Comparison of ENCODE assay signal across 9 mouse cellular contexts in genomic region chr3:88640676-88641075, GRCm38 (mm10). TPM values are rescaled to one million over a fixed set of nuclear protein-coding genes. Genes with fewer than 3 reads are reported as not detected.
DNase-seq lines count a peak whose midpoint lies in the region; ATAC-seq and TF ChIP-seq lines count a peak whose summit lies in the region.
"Had no signal": no experiment of that assay in that cellular context is flagged by ENCODE, and none has a peak within 500 bp of the region (broad histone marks: within the 10 kb centered on the region; RNA-seq: fewer than 3 reads in every experiment).

No protein-coding gene starts in this region.

- peaks cover 71% of the 10 kb centered on the region for H3K36me3 ChIP-seq in liver, embryonic 11.5 days (ENCODE audit: control insufficient read depth, insufficient read depth, low read length)
- peaks cover 80% of the 10 kb centered on the region for H3K36me3 ChIP-seq in forebrain, postnatal 0 days (ENCODE audit: insufficient read depth)
- H3K36me3 ChIP-seq in liver, embryonic 14.5 days (replicated peaks; ENCODE audit: control insufficient read depth, insufficient read depth, low read depth): peaks cover 9% of the 10 kb centered on the region; the same call in 1 of the 2 replicates

- no peak for ATAC-seq in liver, embryonic 11.5 days (replicated peaks; ENCODE audit: low FRiP score)
- ATAC-seq in forebrain, postnatal 0 days: peak; percentile 84
- ATAC-seq in liver, embryonic 14.5 days (ENCODE audit: insufficient read depth): no peak
- ATAC-seq in neutrophil, adult 5-6 weeks (ENCODE audit: extremely low read depth, insufficient number of reproducible peaks, low FRiP score, poor library complexity, severe bottlenecking): peak; percentile 82

- no peaks in the 10 kb centered on the region for H3K4me1 ChIP-seq in liver, embryonic 11.5 days (replicated peaks; ENCODE audit: control insufficient read depth, insufficient read depth, low read length)
- no peaks in the 10 kb centered on the region for H3K4me1 ChIP-seq in forebrain, postnatal 0 days (ENCODE audit: insufficient read depth)
- no peaks in the 10 kb centered on the region for H3K4me1 ChIP-seq in liver, embryonic 14.5 days (replicated peaks; ENCODE audit: control insufficient read depth in 2 of 2, insufficient read depth in 2 of 2, low read length in 1 of 2)
- H3K4me1 ChIP-seq: lung, embryonic 15.5 days had no signal

- H3K27me3 ChIP-seq in liver, embryonic 11.5 days (replicated peaks; ENCODE audit: control insufficient read depth, insufficient read depth, low read length): no peaks in the 10 kb centered on the region
- no peaks in the 10 kb centered on the region for H3K27me3 ChIP-seq in forebrain, postnatal 0 days (ENCODE audit: insufficient read depth, low read length)
- no peaks in the 10 kb centered on the region for H3K27me3 ChIP-seq in liver, embryonic 14.5 days (ENCODE audit: control insufficient read depth, insufficient read depth, low read length)
- H3K27me3 ChIP-seq: lung, embryonic 15.5 days had no signal

- TF ChIP-seq CTCF in forebrain, postnatal 0 days (IDR thresholded peaks at IDR 0.05; ENCODE audit: low read depth): peak; percentile 80
- TF ChIP-seq CTCF in liver, embryonic 14.5 days (IDR thresholded peaks at IDR 0.05; ENCODE audit: low read depth): peak; percentile 73

- DNase-seq in liver: peak; percentile 66
- no peak for DNase-seq in liver, embryonic 11.5 days (ENCODE audit: low spot score)
- peak; percentile 83 for DNase-seq in MN1 (ENCODE audit: low spot score)
- peak; percentile 66 for DNase-seq in cerebellum, adult 9-11 months
- peak; percentile 79 for DNase-seq in forebrain, postnatal 0 days
- DNase-seq in liver, embryonic 14.5 days (ENCODE audit: low read depth in 3 of 3, low spot score in 3 of 3): no peak
- DNase-seq in ovary, adult 18-20 months (ENCODE audit: low spot score): no peak

- H3K9ac ChIP-seq in liver, embryonic 11.5 days (ENCODE audit: low read depth, low read length): no peak overlapping the region
- no peak overlapping the region for H3K9ac ChIP-seq in forebrain, postnatal 0 days
- no peak overlapping the region for H3K9ac ChIP-seq in liver, embryonic 14.5 days (replicated peaks)
- H3K9ac ChIP-seq: lung, embryonic 15.5 days had no signal

- no peak for TF ChIP-seq EP300 in liver, embryonic 14.5 days (IDR thresholded peaks at IDR 0.05; ENCODE audit: low read depth)

- H3K27ac ChIP-seq in liver, embryonic 11.5 days (ENCODE audit: low read depth, low read length): no peak overlapping the region
- no peak overlapping the region for H3K27ac ChIP-seq in forebrain, postnatal 0 days (ENCODE audit: low read depth, low read length)
- no peak overlapping the region for H3K27ac ChIP-seq in liver, embryonic 14.5 days
- H3K27ac ChIP-seq: lung, embryonic 15.5 days had no signal

- H3K9me3 ChIP-seq in liver, embryonic 11.5 days (ENCODE audit: control insufficient read depth, low read length): no peaks in the 10 kb centered on the region
- no peaks in the 10 kb centered on the region for H3K9me3 ChIP-seq in forebrain, postnatal 0 days (ENCODE audit: low read length)
- H3K9me3 ChIP-seq in liver, embryonic 14.5 days (ENCODE audit: control insufficient read depth, low read length): no peaks in the 10 kb centered on the region
- H3K9me3 ChIP-seq: lung, embryonic 15.5 days had no signal

- no peak overlapping the region for H3K4me2 ChIP-seq in liver, embryonic 11.5 days
- H3K4me2 ChIP-seq in forebrain, postnatal 0 days (ENCODE audit: low read depth): no peak overlapping the region
- H3K4me2 ChIP-seq in liver, embryonic 14.5 days (ENCODE audit: low read depth): no peak overlapping the region
- H3K4me2 ChIP-seq: lung, embryonic 15.5 days had no signal

- 71% methylated on average over 1 of the region's 1 CpGs for WGBS in liver, embryonic 11.5 days
- 82% methylated on average over 1 of the region's 1 CpGs for WGBS in forebrain, postnatal 0 days
- 56% methylated on average over 1 of the region's 1 CpGs for WGBS in liver, embryonic 14.5 days (ENCODE audit: insufficient replicate concordance)

- no peak overlapping the region for H3K4me3 ChIP-seq in liver, embryonic 11.5 days (ENCODE audit: low read depth, low read length)
- no peak overlapping the region for H3K4me3 ChIP-seq in forebrain, postnatal 0 days (ENCODE audit: low read depth, low read length)
- no peak overlapping the region for H3K4me3 ChIP-seq in liver, embryonic 14.5 days (ENCODE audit: insufficient read depth in 1 of 2, low read depth in 2 of 2, low read length in 2 of 2)
- H3K4me3 ChIP-seq: lung, embryonic 15.5 days had no signal

RNA-seq across cellular contexts. Expression of gene Rxfp4, which starts 12.3 kb away (rescaled TPM):
- polyA plus RNA-seq in liver, embryonic 11.5 days (2014; fragmentation: Nextera tagmentation; extraction: Ambion mirVana): not detected in 2 replicates
- not detected in 2 replicates for total RNA-seq in forebrain, postnatal 0 days (2014; rRNA removed)
- polyA plus RNA-seq in forebrain, postnatal 0 days (2015; fragmentation: Nextera tagmentation; extraction: Ambion mirVana): not detected in 2 replicates
- not detected in 2 replicates for polyA plus RNA-seq in liver, embryonic 14.5 days (2012; rRNA removed)
- polyA plus RNA-seq in liver, embryonic 14.5 days (2014; fragmentation: Nextera tagmentation; extraction: Ambion mirVana): not detected in 2 replicates
- total RNA-seq in neutrophil, adult 5-6 weeks (2017): not detected in 2 replicates
- polyA plus RNA-seq: lung, embryonic 15.5 days had no signal

RNA-seq across cellular contexts. Expression of gene Arhgef2, which starts 34.9 kb away (rescaled TPM):
- 64.3 and 66.3 TPM in 2 replicates for polyA plus RNA-seq in liver, embryonic 11.5 days (2014; fragmentation: Nextera tagmentation; extraction: Ambion mirVana)
- total RNA-seq in forebrain, postnatal 0 days (2014; rRNA removed): 78.8 and 82.2 TPM in 2 replicates
- polyA plus RNA-seq in forebrain, postnatal 0 days (2015; fragmentation: Nextera tagmentation; extraction: Ambion mirVana): 37.1 and 66.7 TPM in 2 replicates
- polyA plus RNA-seq in liver, embryonic 14.5 days (2012; rRNA removed): 8.5 and 8.9 TPM in 2 replicates
- 10.1 and 11.5 TPM in 2 replicates for polyA plus RNA-seq in liver, embryonic 14.5 days (2014; fragmentation: Nextera tagmentation; extraction: Ambion mirVana)
- total RNA-seq in neutrophil, adult 5-6 weeks (2017): 144 and 164 TPM in 2 replicates

RNA-seq across cellular contexts. Expression of gene Khdc4, which starts 44.9 kb away (rescaled TPM):
- 64.7 and 65.7 TPM in 2 replicates for polyA plus RNA-seq in liver, embryonic 11.5 days (2014; fragmentation: Nextera tagmentation; extraction: Ambion mirVana)
- 80.4 and 93.3 TPM in 2 replicates for total RNA-seq in forebrain, postnatal 0 days (2014; rRNA removed)
- polyA plus RNA-seq in forebrain, postnatal 0 days (2015; fragmentation: Nextera tagmentation; extraction: Ambion mirVana): 45.9 and 55.1 TPM in 2 replicates
- polyA plus RNA-seq in liver, embryonic 14.5 days (2012; rRNA removed): 24.2 and 29.4 TPM in 2 replicates
- 18.5 and 20.8 TPM in 2 replicates for polyA plus RNA-seq in liver, embryonic 14.5 days (2014; fragmentation: Nextera tagmentation; extraction: Ambion mirVana)
- total RNA-seq in neutrophil, adult 5-6 weeks (2017): 112 and 135 TPM in 2 replicates

Comparison
In these comparisons a context has a peak if more than half of its experiments do, and no peak if none do; other contexts are left out.
1. DNase-seq: peak in liver (single experiment), MN1 (single experiment), cerebellum, adult 9-11 months (single experiment) and forebrain, postnatal 0 days (single experiment); none in liver, embryonic 11.5 days (single experiment), liver, embryonic 14.5 days (0 of 3) and ovary, adult 18-20 months (single experiment).
2. ATAC-seq: peak in forebrain, postnatal 0 days (single experiment) and neutrophil, adult 5-6 weeks (single experiment); none in liver, embryonic 11.5 days (single experiment) and liver, embryonic 14.5 days (single experiment).